Mouse (Mus musculus): ENCODE measurements around the gene Ttc21b.

The Ttc21b gene

GRCm38 (mm10) chr2:66171643-66172042 lies 84.8 kb downstream of the Ttc21b start:
- DNase-seq (ENCODE audit: low spot score in 2 of 2), result no peak

DNA sequence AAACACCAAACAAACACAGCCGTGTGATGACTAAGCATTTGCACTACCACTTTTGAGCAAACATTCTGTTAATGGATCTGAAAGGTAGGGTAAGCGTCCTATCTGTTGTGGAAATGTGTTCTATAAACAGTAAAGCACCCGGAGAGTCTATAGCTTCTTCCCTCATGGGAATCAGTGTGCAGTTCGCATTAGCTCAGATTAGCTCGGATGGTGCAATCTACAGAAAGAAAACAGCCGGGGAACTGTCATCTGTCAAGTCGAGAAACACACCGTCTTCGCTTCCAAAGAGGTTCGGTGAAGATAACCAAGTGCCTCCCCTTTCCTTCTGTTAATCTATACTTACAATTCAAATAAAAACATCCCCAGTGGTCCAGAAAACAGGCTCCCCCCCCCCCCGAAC lies 85.7 kb downstream of the Ttc21b start:
- DNase-seq (ENCODE audit: low spot score in 2 of 2), result no peak

- DNase-seq (ENCODE audit: low spot score in 2 of 2), result no peak
These were observed 91.4 kb downstream of the Ttc21b start for GRCm38 (mm10) chr2:66165025-66165424.

- no peak for DNase-seq (ENCODE audit: low spot score in 2 of 2)
These were observed 98.1 kb downstream of the Ttc21b start for GRCm38 (mm10) chr2:66158140-66158915.

- DNase-seq (ENCODE audit: low spot score in 2 of 2), result no peak
These were observed 105.0 kb downstream of the Ttc21b start for GRCm38 (mm10) chr2:66151436-66151835.

- no peak for DNase-seq (ENCODE audit: low spot score in 2 of 2)
These were observed 105.9 kb downstream of the Ttc21b start for GRCm38 (mm10) chr2:66150531-66150930.

- DNase-seq (ENCODE audit: low spot score in 2 of 2), result no peak
These were observed 107.7 kb downstream of the Ttc21b start for GRCm38 (mm10) chr2:66148654-66149230.

DNA sequence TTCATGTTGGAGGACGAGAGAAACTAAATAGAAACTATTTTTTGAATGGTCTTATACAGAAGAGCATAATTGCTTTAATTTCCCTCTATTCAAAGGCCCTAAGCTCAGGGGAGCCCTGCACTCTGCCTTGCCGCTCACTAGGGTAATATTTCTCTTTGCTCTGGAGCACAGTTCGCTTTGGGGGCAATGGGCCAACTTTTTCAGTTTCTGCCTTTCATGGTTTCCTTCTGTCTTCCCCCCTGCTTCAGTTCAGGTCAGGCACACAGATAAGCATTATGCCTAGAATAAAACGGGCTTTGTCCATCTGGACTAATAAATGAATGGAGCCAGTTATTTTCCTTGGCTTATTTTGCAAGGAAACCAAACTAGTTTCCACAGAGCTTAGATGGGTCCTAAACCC lies 109.9 kb downstream of the Ttc21b start:
- DNase-seq (ENCODE audit: low spot score in 2 of 2), result no peak

DNA sequence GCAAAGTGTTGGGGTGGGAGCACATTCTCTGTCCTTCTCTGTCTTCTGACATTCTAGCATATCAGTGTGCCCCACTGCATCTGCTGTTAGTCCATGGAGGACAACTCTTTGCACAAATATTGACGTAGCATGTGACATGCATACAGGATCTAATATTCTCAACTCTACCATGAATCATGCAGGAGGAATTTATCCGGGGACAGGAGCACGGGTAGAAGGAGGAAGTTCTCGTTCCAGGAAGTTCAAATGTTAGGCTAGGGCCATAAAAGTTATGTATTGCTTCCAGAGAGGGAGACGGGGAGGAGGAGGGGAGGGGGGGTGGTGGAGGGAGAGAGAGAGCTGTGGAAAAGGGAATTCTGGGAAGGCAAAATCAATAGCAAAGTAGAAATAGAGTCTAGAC lies 111.6 kb downstream of the Ttc21b start:
- no peak for DNase-seq (ENCODE audit: low spot score in 2 of 2)

DNA sequence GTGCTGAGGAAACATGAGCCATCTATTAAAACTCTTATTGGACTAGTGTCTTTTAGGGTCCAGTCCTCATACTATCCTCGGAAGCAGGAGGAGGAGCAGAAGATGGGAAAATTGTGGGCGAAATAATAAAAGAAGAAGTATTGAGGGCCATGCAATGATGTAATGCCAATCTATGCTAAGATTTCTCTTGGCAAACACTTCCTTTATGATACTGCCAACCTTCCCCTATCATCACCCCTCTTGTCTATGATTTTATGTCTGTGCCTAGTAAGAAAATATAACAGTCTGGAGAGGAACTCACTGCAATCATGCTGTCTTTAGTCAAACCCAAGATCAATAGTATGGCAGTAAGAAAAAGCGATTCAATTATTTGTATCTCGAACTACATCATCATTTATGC lies 113.1 kb downstream of the Ttc21b start:
- no peak for DNase-seq (ENCODE audit: low spot score in 2 of 2)

DNA sequence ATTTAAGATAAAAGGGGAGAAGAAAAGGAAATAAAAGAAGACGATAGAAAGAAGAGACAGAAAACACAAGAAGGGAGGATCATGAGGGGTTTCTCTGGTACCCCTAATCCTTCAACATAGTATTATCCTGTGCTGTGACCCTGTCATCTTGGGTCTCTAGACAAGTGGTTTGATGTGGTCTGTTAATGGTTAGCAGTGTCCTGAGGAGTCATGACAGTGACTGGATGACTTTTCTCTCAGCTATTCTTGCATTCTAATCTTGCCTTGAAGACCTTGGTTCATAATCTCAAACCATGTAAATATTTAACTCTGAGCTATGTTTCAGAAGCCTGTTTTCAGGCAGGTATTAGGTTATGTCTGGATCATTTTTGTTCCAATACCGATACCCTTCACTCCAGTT lies 113.7 kb downstream of the Ttc21b start:
- DNase-seq (ENCODE audit: low spot score in 2 of 2), result no peak

- no peak for DNase-seq (ENCODE audit: low spot score in 2 of 2)
These were observed 114.1 kb downstream of the Ttc21b start for GRCm38 (mm10) chr2:66142268-66142667.

- DNase-seq (ENCODE audit: low spot score in 2 of 2), result no peak
These were observed 116.2 kb downstream of the Ttc21b start for GRCm38 (mm10) chr2:66140246-66140645.

Measured in spleen, postnatal 36 days (tissue).